Mouse (Mus musculus): ENCODE data around the gene Ect2. TPM values are rescaled to one million over a fixed set of nuclear protein-coding genes. Genes with fewer than 3 reads are reported as not detected.
A peak's percentile ranks its signal among the peaks of the same experiment; 100 is the strongest.

Gene Ect2
- polyA plus RNA-seq, 1 experiment = 0.65 TPM

DNA sequence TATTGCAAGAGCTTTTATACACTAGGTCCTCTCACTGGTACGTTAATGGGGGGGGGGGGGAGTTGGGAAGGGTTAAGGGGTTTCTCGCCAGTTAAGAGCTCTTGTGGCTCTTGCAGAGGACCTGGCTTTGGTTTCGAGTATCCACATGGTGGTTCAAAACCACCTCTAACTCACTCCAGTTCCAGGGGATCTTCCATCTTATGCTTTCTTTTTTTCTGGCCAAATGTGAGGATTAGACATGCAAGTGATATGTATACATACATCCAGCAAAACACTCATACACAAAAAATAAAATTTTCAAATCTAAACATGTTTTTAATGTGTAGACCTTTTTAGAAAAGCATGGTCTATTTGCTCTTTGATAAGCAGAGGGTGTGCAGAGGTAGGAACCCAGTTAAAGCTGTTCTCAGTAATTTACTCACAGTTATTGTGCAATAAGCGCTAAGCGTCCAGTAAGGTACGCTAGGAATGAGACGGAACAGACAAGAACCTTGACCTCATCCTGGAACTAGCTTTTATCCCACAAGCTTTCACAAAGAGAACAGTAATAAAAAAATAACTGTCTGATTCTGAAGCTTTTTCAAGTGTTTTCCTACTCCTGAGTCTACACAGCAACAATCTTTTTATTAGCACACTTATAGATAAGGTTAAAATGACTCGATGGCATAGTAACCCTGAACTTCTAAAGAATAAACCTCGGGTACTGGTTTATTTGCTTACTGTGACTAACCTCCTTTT, 2.3 kb upstream of the Ect2 start:
- H3K4me1 ChIP-seq (ENCODE audit: control insufficient read depth, insufficient read depth, low read length) = no peaks in the 10 kb centered on the region
- H3K27me3 ChIP-seq (ENCODE audit: control insufficient read depth, insufficient read depth, low read length) = no peaks in the 10 kb centered on the region
- DNase-seq = no peak
- H3K4me3 ChIP-seq (replicated peaks; ENCODE audit: insufficient read depth, low read depth, low read length) = no peak overlapping the region
- TF ChIP-seq CTCF (IDR thresholded peaks at IDR 0.05; ENCODE audit: borderline replicate concordance, insufficient read depth, low read depth, low read length) (no peak), POLR2A (IDR thresholded peaks at IDR 0.05; ENCODE audit: borderline replicate concordance, insufficient read depth, low read length) (no peak)
- WGBS = 78% methylated on average over 9 of the region's 9 CpGs
- no peak overlapping the region for H3K27ac ChIP-seq (ENCODE audit: insufficient read depth, low read length)

DNA sequence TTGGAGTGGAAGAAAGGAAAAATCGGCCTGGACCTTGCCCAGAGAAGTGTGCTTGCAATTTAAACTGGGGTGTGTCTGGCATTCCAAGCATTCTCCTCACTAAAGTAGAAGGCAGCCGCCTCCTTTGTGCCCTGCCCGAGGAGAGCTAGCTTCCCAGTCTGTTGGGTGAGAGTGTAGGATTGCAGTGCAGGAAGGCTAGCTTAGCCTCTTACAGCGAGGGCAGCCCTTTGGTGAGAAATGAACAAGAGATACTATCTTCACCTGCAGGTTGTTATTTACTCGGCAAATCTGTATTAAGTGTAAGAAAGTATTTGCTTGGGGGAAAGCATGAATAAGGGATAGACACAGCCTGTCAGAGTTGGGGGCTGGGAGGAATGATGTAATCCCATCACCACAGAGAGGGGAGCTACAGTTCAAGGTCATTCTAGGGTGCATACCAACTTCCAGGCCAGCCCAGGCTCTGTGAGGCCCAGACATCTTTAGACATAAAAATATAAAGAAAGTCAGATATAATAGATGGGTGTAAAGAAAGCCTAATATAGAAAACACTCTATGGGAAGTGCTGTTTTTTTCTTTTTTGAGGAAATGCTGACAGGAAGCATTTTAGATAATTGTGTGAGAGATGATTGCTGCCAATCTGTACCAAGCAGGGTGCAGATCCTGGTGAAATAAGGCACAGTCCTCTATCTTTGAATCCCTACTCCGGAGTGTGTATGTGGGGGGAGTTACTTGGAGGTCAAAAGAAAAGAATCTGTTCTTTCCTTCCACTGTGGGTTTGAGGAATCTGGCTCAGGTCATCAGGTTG, 1.6 kb upstream of the Ect2 start:
- DNase-seq = no peak
- 47% methylated on average over 6 of the region's 6 CpGs for WGBS
- no peak overlapping the region for H3K4me3 ChIP-seq (replicated peaks; ENCODE audit: insufficient read depth, low read depth, low read length)
- no peak for TF ChIP-seq POLR2A (IDR thresholded peaks at IDR 0.05; ENCODE audit: borderline replicate concordance, insufficient read depth, low read length)
- no peak for TF ChIP-seq CTCF (IDR thresholded peaks at IDR 0.05; ENCODE audit: borderline replicate concordance, insufficient read depth, low read depth, low read length)
- no peaks in the 10 kb centered on the region for H3K27me3 ChIP-seq (ENCODE audit: control insufficient read depth, insufficient read depth, low read length)
- H3K27ac ChIP-seq (ENCODE audit: insufficient read depth, low read length) = no peak overlapping the region
- H3K4me1 ChIP-seq (ENCODE audit: control insufficient read depth, insufficient read depth, low read length) = no peaks in the 10 kb centered on the region

DNA sequence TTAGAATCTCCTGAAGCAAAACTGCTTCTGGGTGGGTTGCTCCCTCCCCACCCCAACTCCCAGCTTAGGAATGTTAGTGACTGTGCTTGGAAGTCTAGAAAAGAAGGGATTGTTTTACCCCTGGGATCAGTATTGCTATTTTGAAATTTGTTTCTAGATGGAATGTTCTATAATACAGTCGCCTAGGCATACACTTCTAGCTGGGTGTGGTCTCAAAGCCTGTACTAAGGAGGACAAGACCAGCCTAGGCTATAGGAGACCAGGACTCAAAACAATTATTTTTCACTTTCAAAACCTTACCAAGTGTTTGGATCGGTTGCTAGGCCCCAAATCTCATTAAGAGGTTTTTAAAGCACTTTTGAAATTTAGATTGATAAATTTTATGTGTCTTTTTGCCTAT, 602 bp upstream of the Ect2 start:
- no peak overlapping the region for H3K27ac ChIP-seq (ENCODE audit: insufficient read depth, low read length)
- peak overlapping the region; percentile 62 for H3K4me3 ChIP-seq (replicated peaks; ENCODE audit: insufficient read depth, low read depth, low read length)
- TF ChIP-seq POLR2A (IDR thresholded peaks at IDR 0.05; ENCODE audit: borderline replicate concordance, insufficient read depth, low read length) (no peak), CTCF (IDR thresholded peaks at IDR 0.05; ENCODE audit: borderline replicate concordance, insufficient read depth, low read depth, low read length) (no peak)
- no peaks in the 10 kb centered on the region for H3K27me3 ChIP-seq (ENCODE audit: control insufficient read depth, insufficient read depth, low read length)
- WGBS = 72% methylated on average over 2 of the region's 2 CpGs
- no peaks in the 10 kb centered on the region for H3K4me1 ChIP-seq (ENCODE audit: control insufficient read depth, insufficient read depth, low read length)
- no peak for DNase-seq

DNA sequence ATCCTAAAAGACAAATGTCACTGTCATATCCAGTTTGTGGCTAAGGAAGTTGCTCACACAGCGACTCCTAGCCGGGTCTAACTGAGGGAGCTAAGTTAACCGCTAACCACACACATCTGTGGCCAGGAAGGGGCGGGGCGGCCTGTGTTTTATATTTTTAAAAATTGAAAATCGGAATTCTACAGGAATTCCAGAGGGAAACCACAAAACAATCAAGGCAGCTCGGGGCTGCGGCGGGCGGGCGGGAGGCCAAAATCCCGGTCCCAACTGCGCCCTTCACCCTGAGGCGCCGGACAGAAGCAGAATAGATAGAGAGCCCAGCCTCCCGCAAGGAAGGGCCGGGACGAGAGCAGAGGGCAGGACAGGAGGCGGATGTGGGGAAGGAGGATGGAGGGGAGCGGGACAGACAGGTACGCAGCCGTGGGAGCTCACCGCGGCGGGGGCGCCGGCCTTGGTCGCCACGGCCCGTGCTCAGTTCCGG, 447 bp downstream of the Ect2 start:
- peak overlapping the region; percentile 69 for H3K4me3 ChIP-seq (replicated peaks; ENCODE audit: insufficient read depth, low read depth, low read length)
- no peak overlapping the region for H3K27ac ChIP-seq (ENCODE audit: insufficient read depth, low read length)
- WGBS = under 1% methylated on average over 31 of the region's 31 CpGs
- H3K27me3 ChIP-seq (ENCODE audit: control insufficient read depth, insufficient read depth, low read length) = no peaks in the 10 kb centered on the region
- no peak for DNase-seq
- H3K4me1 ChIP-seq (ENCODE audit: control insufficient read depth, insufficient read depth, low read length) = no peaks in the 10 kb centered on the region
- TF ChIP-seq CTCF (IDR thresholded peaks at IDR 0.05; ENCODE audit: borderline replicate concordance, insufficient read depth, low read depth, low read length) (no peak), POLR2A (IDR thresholded peaks at IDR 0.05; ENCODE audit: borderline replicate concordance, insufficient read depth, low read length) (no peak)

DNA sequence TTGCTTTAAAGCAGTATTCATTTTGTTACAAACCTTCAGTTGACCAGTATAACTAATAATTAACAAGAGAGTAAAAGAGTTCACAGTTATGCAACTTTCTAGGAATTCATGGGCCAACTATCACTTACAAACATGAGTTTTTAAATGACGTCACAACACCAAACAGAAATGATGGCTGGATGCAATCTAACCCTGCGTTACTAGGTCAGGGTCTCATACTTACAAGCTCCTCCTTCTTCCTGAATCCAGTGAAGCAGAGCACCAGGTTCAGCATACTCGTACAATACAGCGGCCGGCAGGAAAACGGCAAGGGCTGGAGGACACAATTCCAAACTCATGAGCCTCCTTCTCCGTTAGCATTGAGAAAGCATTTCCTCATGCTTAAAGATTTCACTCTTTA, 7.9 kb downstream of the Ect2 start:
- WGBS = 89% methylated on average over 7 of the region's 7 CpGs
- H3K4me1 ChIP-seq (ENCODE audit: control insufficient read depth, insufficient read depth, low read length) = no peaks in the 10 kb centered on the region
- no peak overlapping the region for H3K4me3 ChIP-seq (replicated peaks; ENCODE audit: insufficient read depth, low read depth, low read length)
- no peak for TF ChIP-seq CTCF (IDR thresholded peaks at IDR 0.05; ENCODE audit: borderline replicate concordance, insufficient read depth, low read depth, low read length)
- no peak for TF ChIP-seq POLR2A (IDR thresholded peaks at IDR 0.05; ENCODE audit: borderline replicate concordance, insufficient read depth, low read length)
- H3K27me3 ChIP-seq (ENCODE audit: control insufficient read depth, insufficient read depth, low read length) = no peaks in the 10 kb centered on the region
- no peak overlapping the region for H3K27ac ChIP-seq (ENCODE audit: insufficient read depth, low read length)
- DNase-seq = no peak

DNA sequence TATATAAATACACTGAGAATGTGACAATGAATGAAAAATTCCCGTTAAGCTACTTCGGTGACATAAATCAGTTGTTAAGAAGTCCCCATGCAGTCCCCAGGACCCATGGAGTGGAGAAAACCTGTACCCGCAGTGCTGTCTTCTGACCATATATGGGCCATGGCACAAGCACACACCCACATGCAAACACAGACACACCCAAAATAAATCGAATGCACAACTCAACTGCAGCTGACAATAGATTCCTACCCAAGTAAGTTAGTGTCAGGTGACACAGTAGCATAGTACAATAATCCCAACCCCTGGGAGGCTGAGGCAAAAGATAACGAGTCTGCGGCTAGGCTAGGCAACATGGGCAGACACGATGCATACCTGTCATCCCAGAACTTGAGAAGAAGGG, 10.1 kb downstream of the Ect2 start:
- WGBS = 93% methylated on average over 7 of the region's 7 CpGs
- Histone ChIP-seq H3K27ac (ENCODE audit: insufficient read depth, low read length) (no peak overlapping the region), H3K27me3 (ENCODE audit: control insufficient read depth, insufficient read depth, low read length) (no peaks in the 10 kb centered on the region), H3K4me1 (ENCODE audit: control insufficient read depth, insufficient read depth, low read length) (no peaks in the 10 kb centered on the region), H3K4me3 (replicated peaks; ENCODE audit: insufficient read depth, low read depth, low read length) (no peak overlapping the region)
- TF ChIP-seq POLR2A (IDR thresholded peaks at IDR 0.05; ENCODE audit: borderline replicate concordance, insufficient read depth, low read length) = no peak
- TF ChIP-seq CTCF (IDR thresholded peaks at IDR 0.05; ENCODE audit: borderline replicate concordance, insufficient read depth, low read depth, low read length) = no peak
- no peak for DNase-seq

DNA sequence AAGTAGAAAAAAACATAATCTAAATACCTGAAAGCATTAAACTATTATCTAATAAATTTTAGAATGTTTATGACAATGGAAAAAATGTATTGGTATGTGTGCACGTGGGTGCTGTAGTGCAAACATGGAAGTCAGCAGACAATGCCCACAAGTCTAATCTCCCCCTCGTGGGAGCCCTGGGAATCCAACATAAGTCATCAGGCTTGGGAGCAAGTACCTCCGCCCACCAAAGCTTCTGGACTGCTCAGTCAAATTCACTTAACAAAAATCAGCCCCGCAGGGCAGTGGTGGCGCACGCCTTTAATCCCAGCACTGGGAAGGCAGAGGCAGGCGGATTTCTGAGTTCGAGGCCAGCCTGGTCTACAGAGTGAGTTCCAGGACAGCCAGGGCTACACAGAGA, 13.6 kb downstream of the Ect2 start:
- TF ChIP-seq POLR2A (IDR thresholded peaks at IDR 0.05; ENCODE audit: borderline replicate concordance, insufficient read depth, low read length) = no peak
- no peak for TF ChIP-seq CTCF (IDR thresholded peaks at IDR 0.05; ENCODE audit: borderline replicate concordance, insufficient read depth, low read depth, low read length)
- no peaks in the 10 kb centered on the region for H3K4me1 ChIP-seq (ENCODE audit: control insufficient read depth, insufficient read depth, low read length)
- H3K4me3 ChIP-seq (replicated peaks; ENCODE audit: insufficient read depth, low read depth, low read length) = no peak overlapping the region
- no peak for DNase-seq
- H3K27me3 ChIP-seq (ENCODE audit: control insufficient read depth, insufficient read depth, low read length) = no peaks in the 10 kb centered on the region
- 86% methylated on average over 8 of the region's 8 CpGs for WGBS
- no peak overlapping the region for H3K27ac ChIP-seq (ENCODE audit: insufficient read depth, low read length)
